Mouse (Mus musculus): Measurements from ENCODE around the gene Pigk.
"Not testable (repeated sequence)": the region's sequence is repeated elsewhere in the genome, so short reads cannot be mapped to it uniquely, and the experiment has no call there.

Pigk gene

GRCm38 (mm10) chr3:152713991-152714902 lies at the start of gene Pigk:
Gene Pigk, plus strand, starts transcription at chr3:152714100.
- DNase-seq (ENCODE audit: low spot score in 2 of 2), result peak; percentile 82 to 90

- DNase-seq (ENCODE audit: low spot score in 2 of 2), result no peak
These were observed 46.9 kb upstream of the Pigk start for GRCm38 (mm10) chr3:152666991-152667355.

GRCm38 (mm10) chr3:152667356-152668211 lies 46.3 kb upstream of the Pigk start:
- DNase-seq (ENCODE audit: low spot score in 2 of 2), result no peak

GRCm38 (mm10) chr3:152668239-152668638 lies 45.7 kb upstream of the Pigk start, which contains the start of gene Ak5:
Gene Ak5, minus strand, starts transcription at chr3:152668360.
- DNase-seq (ENCODE audit: low spot score in 2 of 2), result no peak

GRCm38 (mm10) chr3:152668793-152669192 lies 45.1 kb upstream of the Pigk start:
- no peak for DNase-seq (ENCODE audit: low spot score in 2 of 2)

GRCm38 (mm10) chr3:152669783-152670182 lies 44.1 kb upstream of the Pigk start:
- no peak for DNase-seq (ENCODE audit: low spot score in 2 of 2)

- no peak for DNase-seq (ENCODE audit: low spot score in 2 of 2)
These were observed 39.2 kb upstream of the Pigk start for GRCm38 (mm10) chr3:152674663-152675062.

- no peak for DNase-seq (ENCODE audit: low spot score in 2 of 2)
These were observed 25.4 kb upstream of the Pigk start for GRCm38 (mm10) chr3:152688532-152688931.

GRCm38 (mm10) chr3:152689105-152689504 lies 24.8 kb upstream of the Pigk start:
- no peak for DNase-seq (ENCODE audit: low spot score in 2 of 2)

- DNase-seq (ENCODE audit: low spot score in 2 of 2), result no peak
These were observed 18.9 kb upstream of the Pigk start for GRCm38 (mm10) chr3:152694950-152695349.

- no peak for DNase-seq (ENCODE audit: low spot score in 2 of 2)
These were observed 15.9 kb upstream of the Pigk start for GRCm38 (mm10) chr3:152698017-152698416.

GRCm38 (mm10) chr3:152699261-152699660 lies 14.6 kb upstream of the Pigk start:
- no peak for DNase-seq (ENCODE audit: low spot score in 2 of 2)

GRCm38 (mm10) chr3:152701536-152701935 lies 12.4 kb upstream of the Pigk start:
- not testable (repeated sequence) for DNase-seq (ENCODE audit: low spot score in 2 of 2)

- no peak for DNase-seq (ENCODE audit: low spot score in 2 of 2)
These were observed 11.5 kb upstream of the Pigk start for GRCm38 (mm10) chr3:152702274-152702843.

GRCm38 (mm10) chr3:152705826-152706225 lies 8.1 kb upstream of the Pigk start:
- no peak for DNase-seq (ENCODE audit: low spot score in 2 of 2)

- no peak for DNase-seq (ENCODE audit: low spot score in 2 of 2)
These were observed 7.0 kb upstream of the Pigk start for GRCm38 (mm10) chr3:152706901-152707300.

GRCm38 (mm10) chr3:152707321-152707823 lies 6.5 kb upstream of the Pigk start:
- no peak for DNase-seq (ENCODE audit: low spot score in 2 of 2)

GRCm38 (mm10) chr3:152709936-152710335 lies 4.0 kb upstream of the Pigk start:
- no peak for DNase-seq (ENCODE audit: low spot score in 2 of 2)

- no peak for DNase-seq (ENCODE audit: low spot score in 2 of 2)
These were observed 943 bp upstream of the Pigk start for GRCm38 (mm10) chr3:152712957-152713356.

GRCm38 (mm10) chr3:152721301-152721700 lies 7.4 kb downstream of the Pigk start:
- DNase-seq (ENCODE audit: low spot score in 2 of 2), result no peak

GRCm38 (mm10) chr3:152722836-152723235 lies 8.9 kb downstream of the Pigk start:
- peak in 1 of 2 experiments; percentile 9 for DNase-seq (ENCODE audit: low spot score in 2 of 2)

GRCm38 (mm10) chr3:152724446-152724845 lies 10.5 kb downstream of the Pigk start:
- no peak for DNase-seq (ENCODE audit: low spot score in 2 of 2)

All from thymus, postnatal 10 days (tissue).